Mouse (Mus musculus) cortical plate, adult 2 months (tissue): ENCODE measurements at regions not wholly inside any gene's neighbourhood (a gene's known extent, or its start where the extent isn't known, plus 50 kb on each side); places are given as distances from the start of the nearest gene placed in this dataset.

Source experiments
- H3K27ac ChIP-seq: fragments of 200-500 bp; 2 replicates; pipeline ENCODE4 v1.5.1; 2012; ENCODE audit warnings: low read length, control low read depth, inconsistent platforms; ENCODE audit not compliant: insufficient read depth
- H3K4me1 ChIP-seq: fragments of 200-500 bp; 2 replicates; pipeline ENCODE4 v1.6.1; 2011; ENCODE audit warnings: low read length; ENCODE audit not compliant: control insufficient read depth, insufficient read depth
- H3K4me3 ChIP-seq: fragments of 200-500 bp; 2 replicates; pipeline ENCODE4 v1.5.1; 2011; ENCODE audit warnings: mild to moderate bottlenecking, low read length, control low read depth; ENCODE audit not compliant: insufficient read depth
- CTCF ChIP-seq: fragments of 200-500 bp; IDR thresholded peaks from 2 replicates; pipeline ENCODE4 v1.5.1; 2011; ENCODE audit warnings: mild to moderate bottlenecking, control low read depth, low read length; ENCODE audit not compliant: insufficient read depth; ENCODE audit errors: extremely low read depth
- POLR2A ChIP-seq: fragments of 200-500 bp; IDR thresholded peaks from 2 replicates; pipeline ENCODE4 v1.6.1; 2011; ENCODE audit warnings: mild to moderate bottlenecking, low read length, control low read depth; ENCODE audit not compliant: insufficient read depth; ENCODE audit errors: extremely low read depth

DNA sequence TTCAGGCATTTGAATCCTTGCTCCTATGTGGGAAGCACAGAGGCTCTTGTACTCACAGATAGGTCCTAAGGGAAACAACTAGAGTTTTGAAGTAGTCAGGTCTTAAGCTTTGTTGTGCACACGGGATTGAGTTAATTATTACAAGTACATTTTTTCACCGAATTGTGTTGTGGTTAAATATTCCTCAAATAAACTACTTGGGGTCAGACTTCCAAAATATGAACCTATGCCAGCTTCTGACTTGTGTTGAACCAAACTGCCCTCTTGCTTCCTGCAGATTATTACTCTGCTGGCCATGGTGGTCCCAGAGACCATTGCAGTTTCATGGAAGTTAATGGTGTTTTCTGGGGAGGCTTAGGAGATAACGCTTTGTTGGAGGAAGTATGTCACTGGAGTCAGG, 105.5 kb upstream of the Fggy start:
- TF ChIP-seq CTCF (no peak), POLR2A (no peak)
- Histone ChIP-seq H3K27ac (no peak overlapping the region), H3K4me1 (no peaks in the 10 kb centered on the region), H3K4me3 (no peak overlapping the region)

DNA sequence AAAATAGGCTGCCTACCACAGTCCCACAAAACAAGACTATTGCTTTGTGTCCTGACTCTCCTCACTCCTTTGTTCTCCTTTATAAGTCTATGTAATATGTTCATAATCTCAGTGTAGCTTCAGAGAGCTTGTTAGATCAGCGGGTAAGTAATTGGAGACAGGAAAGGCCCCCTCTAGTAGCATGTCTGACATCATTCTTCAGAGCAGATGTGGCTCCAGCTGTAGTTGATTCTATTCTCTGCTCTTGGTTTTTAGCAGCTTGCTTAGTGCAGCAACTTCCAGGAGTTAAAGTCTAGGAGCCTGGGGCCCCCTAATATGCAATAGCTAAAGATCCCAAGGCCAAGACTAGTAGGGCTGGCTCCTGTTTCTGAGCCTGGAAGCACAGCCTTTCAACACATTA, 101.0 kb upstream of the Fggy start:
- TF ChIP-seq CTCF (no peak), POLR2A (no peak)
- Histone ChIP-seq H3K4me1 (no peaks in the 10 kb centered on the region), H3K4me3 (no peak overlapping the region), H3K27ac (no peak overlapping the region)

DNA sequence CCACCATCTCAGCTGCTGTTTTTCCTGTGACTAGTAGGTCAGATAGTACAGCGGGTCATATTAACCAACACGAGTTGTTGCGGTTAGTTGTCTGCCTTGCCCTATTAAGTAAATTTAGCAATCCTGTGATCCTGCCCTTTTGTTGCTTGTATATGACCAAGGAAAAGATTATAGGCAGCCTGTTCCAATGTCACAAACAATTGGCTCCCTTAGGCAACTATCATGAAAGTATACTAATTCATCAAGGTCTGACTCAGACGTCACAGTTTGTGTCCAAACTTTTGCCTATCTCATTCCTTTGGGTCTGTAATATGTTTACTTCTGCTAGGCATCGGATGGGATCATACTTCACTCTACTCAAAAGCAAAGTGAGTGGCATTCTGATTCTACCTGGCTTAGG, 100.4 kb upstream of the Fggy start:
- TF ChIP-seq POLR2A (no peak), CTCF (no peak)
- no peaks in the 10 kb centered on the region for H3K4me1 ChIP-seq
- no peak overlapping the region for H3K27ac ChIP-seq
- no peak overlapping the region for H3K4me3 ChIP-seq

DNA sequence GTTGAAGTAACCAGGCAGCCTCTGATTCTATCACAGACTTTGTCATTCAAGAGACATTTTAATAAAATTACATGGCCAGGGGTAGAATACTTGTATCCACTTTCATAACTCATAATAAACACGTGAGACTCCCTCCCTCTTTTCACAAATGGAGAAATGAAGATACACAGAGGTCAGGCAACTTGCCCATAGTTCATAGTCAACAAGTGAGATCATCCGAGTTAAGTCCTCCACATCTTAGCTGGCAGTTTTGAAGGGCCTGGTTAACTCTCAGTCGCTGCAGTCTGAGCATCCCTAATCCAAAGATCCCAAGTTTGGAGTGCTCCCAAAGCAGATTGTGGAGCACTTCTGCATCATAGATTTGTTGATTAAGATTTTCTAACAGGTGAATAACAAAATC, 94.8 kb upstream of the Fggy start:
- H3K4me1 ChIP-seq, result no peaks in the 10 kb centered on the region
- H3K4me3 ChIP-seq, result no peak overlapping the region
- TF ChIP-seq POLR2A (no peak), CTCF (no peak)
- H3K27ac ChIP-seq, result no peak overlapping the region

DNA sequence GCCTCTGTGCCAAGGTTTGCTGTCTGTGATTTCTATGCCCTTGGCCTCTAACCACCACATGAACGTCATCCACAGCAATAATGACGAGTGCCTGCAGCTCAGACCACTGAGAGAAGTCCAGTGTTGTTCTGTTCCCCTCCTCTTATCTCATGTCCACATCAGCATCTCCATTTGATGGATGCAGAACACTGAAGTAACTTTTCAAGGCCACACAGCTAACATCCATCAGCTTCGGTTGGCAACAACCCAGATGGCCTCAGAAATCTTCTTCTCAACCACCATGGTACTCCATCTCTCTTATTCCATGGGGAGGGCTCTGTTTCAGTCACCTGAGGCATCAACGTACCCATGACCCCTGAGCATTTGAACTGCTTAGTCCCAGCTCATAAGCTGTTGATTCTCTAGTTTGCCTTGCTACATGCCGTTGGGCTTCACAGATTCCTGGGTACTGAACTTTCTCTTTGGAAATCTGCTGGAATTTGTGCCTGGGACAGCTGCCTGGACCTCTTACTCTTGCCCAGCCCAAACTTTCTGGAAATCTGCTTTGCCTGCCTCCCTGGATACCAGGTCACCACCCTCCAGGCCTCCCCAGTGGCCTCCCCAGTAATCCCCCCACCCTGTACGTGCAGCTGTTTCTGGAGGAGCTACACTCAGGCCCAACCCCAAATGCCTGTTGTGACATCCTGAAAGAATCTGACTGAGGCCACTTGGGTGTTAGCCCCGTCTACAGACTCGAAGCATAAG, 94.1 kb upstream of the Fggy start:
- no peak for TF ChIP-seq CTCF
- no peak for TF ChIP-seq POLR2A
- Histone ChIP-seq H3K4me3 (no peak overlapping the region), H3K4me1 (no peaks in the 10 kb centered on the region), H3K27ac (no peak overlapping the region)

DNA sequence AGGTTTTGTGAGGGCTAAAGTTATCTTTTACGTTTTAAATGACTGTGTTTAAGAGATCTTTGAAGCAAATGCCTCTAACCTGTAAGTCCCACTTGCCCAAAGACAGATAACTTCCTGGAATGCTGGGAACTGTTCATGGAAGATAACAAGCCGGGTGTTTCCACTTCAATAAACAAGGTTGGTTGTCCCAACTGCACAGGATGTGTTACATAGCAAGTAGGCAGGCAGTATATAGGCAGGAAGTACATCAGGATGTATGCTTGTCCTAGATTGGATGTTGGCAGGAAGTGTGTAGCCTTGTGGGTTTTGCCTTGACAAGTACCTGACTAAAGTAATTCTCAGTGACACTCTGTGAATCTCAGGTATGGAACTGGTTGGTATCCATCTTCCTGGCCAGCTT, 90.7 kb upstream of the Fggy start:
- no peak for TF ChIP-seq CTCF
- no peak for TF ChIP-seq POLR2A
- no peak overlapping the region for H3K27ac ChIP-seq
- no peaks in the 10 kb centered on the region for H3K4me1 ChIP-seq
- no peak overlapping the region for H3K4me3 ChIP-seq

DNA sequence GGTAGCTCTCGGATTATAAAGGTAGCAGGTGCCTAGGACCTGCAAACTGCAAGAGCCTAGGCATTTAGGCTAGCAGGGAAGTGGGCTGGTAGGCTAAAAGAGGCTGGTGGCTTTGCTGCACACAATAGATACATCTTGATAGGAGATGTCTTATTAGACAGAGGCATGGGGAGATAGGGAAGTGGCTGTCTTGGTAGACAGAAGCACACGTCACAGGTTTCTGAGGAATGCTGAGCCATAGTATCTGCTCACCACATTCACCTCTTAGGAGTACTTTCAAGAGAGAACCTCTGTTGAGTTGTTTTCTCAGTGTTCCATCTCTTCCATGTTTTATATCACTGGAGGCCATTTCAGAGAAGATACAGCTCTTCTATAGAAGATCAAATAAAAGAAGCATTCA, 89.8 kb upstream of the Fggy start:
- H3K27ac ChIP-seq, result no peak overlapping the region
- no peak overlapping the region for H3K4me3 ChIP-seq
- no peaks in the 10 kb centered on the region for H3K4me1 ChIP-seq
- TF ChIP-seq CTCF, result no peak
- no peak for TF ChIP-seq POLR2A

DNA sequence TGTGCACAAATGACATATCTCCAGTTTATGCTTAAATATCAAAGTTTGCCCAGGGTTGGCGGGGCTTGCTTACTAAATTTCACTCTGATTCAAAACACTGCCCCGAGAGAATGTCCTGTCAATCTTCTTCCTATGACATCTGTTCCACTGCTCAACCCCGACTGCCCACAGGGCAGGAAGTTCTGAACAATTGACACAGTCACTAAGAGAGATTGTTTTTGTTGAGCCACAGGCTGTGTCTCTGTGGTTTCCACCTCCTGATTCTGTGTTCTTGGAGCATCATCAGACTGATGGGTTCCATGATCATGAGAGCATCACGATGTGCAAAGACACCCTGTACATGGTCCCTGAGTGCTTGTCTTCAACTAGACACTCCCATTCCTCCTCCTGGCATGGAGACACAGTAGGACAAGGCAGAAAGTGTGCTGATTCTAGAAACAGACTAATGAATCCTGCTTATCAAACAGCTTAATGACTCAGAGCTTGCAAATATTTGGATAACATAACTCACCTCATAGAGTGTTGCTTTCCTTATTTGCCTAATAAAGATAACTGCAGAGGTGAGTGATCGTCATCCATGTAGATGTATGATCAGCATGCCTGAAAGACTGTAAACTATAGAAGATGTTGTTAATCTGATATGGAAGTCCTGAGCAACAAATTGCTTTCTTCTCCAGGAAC, 82.4 kb upstream of the Fggy start:
- no peaks in the 10 kb centered on the region for H3K4me1 ChIP-seq
- no peak overlapping the region for H3K27ac ChIP-seq
- TF ChIP-seq CTCF (no peak), POLR2A (no peak)
- H3K4me3 ChIP-seq, result no peak overlapping the region

DNA sequence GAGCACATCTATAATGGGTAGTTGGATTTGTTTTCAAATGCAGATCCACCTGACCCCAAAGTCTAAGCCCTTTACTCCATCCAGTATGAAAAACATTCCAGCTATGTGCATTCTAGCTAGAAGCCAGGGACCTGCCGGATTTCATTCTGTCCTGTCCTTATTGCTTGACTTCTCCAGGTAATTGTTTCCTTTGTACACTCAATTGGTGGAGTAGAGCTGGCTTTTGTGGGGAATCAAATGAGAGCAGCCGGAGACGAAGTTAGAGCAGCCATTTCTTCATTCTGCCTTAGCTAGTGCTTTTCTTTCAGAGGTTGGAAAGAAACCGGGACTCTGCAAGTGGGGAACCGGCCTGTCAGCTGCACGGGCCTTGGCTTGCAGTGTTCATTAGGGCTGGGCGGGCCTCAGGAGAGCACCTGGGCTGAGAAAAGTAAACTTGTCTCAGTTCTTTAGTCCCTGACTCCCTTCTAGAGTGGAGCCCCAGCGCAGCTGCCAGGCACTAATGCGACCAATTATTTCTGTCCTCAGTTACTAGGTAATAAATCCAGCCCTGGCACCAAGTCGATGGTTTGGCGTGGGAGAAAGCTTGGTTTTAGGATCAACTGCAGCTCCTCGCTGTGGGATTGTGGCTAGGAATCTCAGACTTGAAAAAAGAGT, 81.1 kb upstream of the Fggy start:
- Histone ChIP-seq H3K4me3 (no peak overlapping the region), H3K4me1 (no peaks in the 10 kb centered on the region), H3K27ac (no peak overlapping the region)
- TF ChIP-seq POLR2A, result no peak
- TF ChIP-seq CTCF, result no peak

DNA sequence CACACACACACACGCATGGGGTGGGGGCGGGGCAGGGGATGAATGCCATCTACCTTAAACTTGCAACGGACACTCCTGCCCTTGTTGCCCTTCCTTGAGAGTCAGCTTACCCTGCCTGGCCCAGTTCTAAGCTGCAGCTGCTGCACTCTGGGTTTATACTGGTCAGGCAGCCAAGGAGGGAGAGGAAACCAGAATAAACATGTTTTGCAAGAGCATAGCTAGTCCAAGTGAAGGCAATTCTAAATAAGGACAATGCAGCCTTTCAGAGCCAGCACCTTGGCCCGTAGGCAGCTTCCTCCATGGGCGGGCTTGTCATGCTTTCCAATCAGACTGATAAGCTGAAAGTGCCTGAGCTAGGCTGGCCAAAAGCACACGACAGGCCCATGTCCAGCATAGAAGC, 73.7 kb upstream of the Fggy start:
- no peaks in the 10 kb centered on the region for H3K4me1 ChIP-seq
- TF ChIP-seq CTCF (no peak), POLR2A (no peak)
- H3K4me3 ChIP-seq, result no peak overlapping the region
- no peak overlapping the region for H3K27ac ChIP-seq
